Mouse (Mus musculus) CH12.LX (cell line): ENCODE measurements at regions not wholly inside any gene's neighbourhood (a gene's known extent, or its start where the extent isn't known, plus 50 kb on each side); places are given as distances from the start of the nearest gene placed in this dataset.

ENCODE experiments used
- DNase-seq: peaks from one replicate; pipeline ENCODE4 v3.0.0-alpha.2; 2013; ENCODE audit errors: extremely low read depth
- H3K27ac ChIP-seq: 2 replicates; pipeline ENCODE4 v1.5.1; 2012; ENCODE audit warnings: low read depth, mild to moderate bottlenecking, control low read depth, moderate library complexity; ENCODE audit not compliant: insufficient read depth
- H3K27me3 ChIP-seq: replicated peaks from 2 replicates; pipeline ENCODE3; 2012; ENCODE audit warnings: inconsistent platforms
- H3K36me3 ChIP-seq, 2 experiments: replicated peaks in 1 of 2; 2 replicates each; pipeline versions ENCODE3 to v1.6.1; 2012; ENCODE audit warnings: inconsistent platforms in 1 of 2, low read length in 1 of 2, mild to moderate bottlenecking in 1 of 2, mixed read lengths in 1 of 2, moderate library complexity in 1 of 2; ENCODE audit not compliant: control insufficient read depth in 1 of 2, insufficient read depth in 1 of 2
- H3K4me1 ChIP-seq, 2 experiments: 2 replicates each; pipeline ENCODE4 v1.6.1; 2012; ENCODE audit warnings: inconsistent platforms in 1 of 2, moderate library complexity in 1 of 2; ENCODE audit not compliant: insufficient read depth in 2 of 2, control insufficient read depth in 1 of 2
- H3K4me2 ChIP-seq: 2 replicates; pipeline ENCODE4 v1.6.1; 2012; ENCODE audit warnings: low read depth, mild to moderate bottlenecking, control low read depth; ENCODE audit not compliant: poor library complexity, insufficient read depth, severe bottlenecking
- H3K4me3 ChIP-seq, 3 experiments: fragments of 150-350 bp in 1 of 3; sonication (generic) in 1 of 3; replicated peaks in 1 of 3; 2 replicates each; pipeline versions ENCODE3 to v1.5.1; 2011 to 2012; ENCODE audit warnings: low read depth in 2 of 3, low read length in 2 of 3, mild to moderate bottlenecking in 2 of 3, moderate library complexity in 2 of 3, control low read depth in 1 of 3, improper control_type of control experiment in 1 of 3, inconsistent platforms in 1 of 3, mixed read lengths in 1 of 3; ENCODE audit not compliant: poor library complexity in 1 of 3
- H3K79me2 ChIP-seq: replicated peaks from 2 replicates; pipeline ENCODE4 v1.6.1; 2012; ENCODE audit warnings: mild to moderate bottlenecking, moderate library complexity; ENCODE audit not compliant: control insufficient read depth, poor library complexity, insufficient read depth, severe bottlenecking; ENCODE audit errors: extremely low read depth
- H3K9ac ChIP-seq: 2 replicates; pipeline ENCODE4 v1.6.1; 2012; ENCODE audit warnings: low read depth, mild to moderate bottlenecking, control low read depth, moderate library complexity; ENCODE audit not compliant: insufficient read depth
- H3K9me3 ChIP-seq: replicated peaks from 2 replicates; pipeline ENCODE3; 2012; ENCODE audit warnings: low read length, inconsistent platforms, mixed read lengths
- CHD1 ChIP-seq: IDR thresholded peaks from 2 replicates; pipeline ENCODE4 v1.6.1; 2012; ENCODE audit warnings: low read depth, low read length, improper control_type of control experiment, inconsistent platforms
- CHD2 ChIP-seq: IDR thresholded peaks from 2 replicates; pipeline ENCODE4 v1.6.1; 2011; ENCODE audit warnings: low read length, improper control_type of control experiment
- CTCF ChIP-seq, 2 experiments: IDR thresholded peaks in 1 of 2; conservative IDR thresholded peaks in 1 of 2; 2 replicates each; pipeline ENCODE4 v1.5.1; 2011 to 2012; ENCODE audit warnings: low read depth in 2 of 2, low read length in 2 of 2, improper control_type of control experiment in 1 of 2, inconsistent platforms in 1 of 2, mild to moderate bottlenecking in 1 of 2, moderate library complexity in 1 of 2
- E2F4 ChIP-seq: IDR thresholded peaks from 2 replicates; pipeline ENCODE4 v1.6.1; 2011; ENCODE audit warnings: low read depth, low read length, improper control_type of control experiment; ENCODE audit not compliant: insufficient replicate concordance
- EP300 ChIP-seq: IDR thresholded peaks from 2 replicates; pipeline ENCODE4 v1.6.1; 2011; ENCODE audit warnings: low read length, improper control_type of control experiment
- ETS1 ChIP-seq: conservative IDR thresholded peaks from 2 replicates; pipeline ENCODE4 v1.6.1; 2012; ENCODE audit warnings: low read depth, mild to moderate bottlenecking, inconsistent platforms, low read length, improper control_type of control experiment, moderate library complexity
- GABPA ChIP-seq: IDR thresholded peaks from 2 replicates; pipeline ENCODE4 v1.6.1; 2012; ENCODE audit warnings: low read depth, low read length, improper control_type of control experiment, inconsistent platforms; ENCODE audit not compliant: insufficient replicate concordance
- IRF4 ChIP-seq: IDR thresholded peaks from 2 replicates; pipeline ENCODE4 v1.6.1; 2014; ENCODE audit warnings: low read depth, mild to moderate bottlenecking, inconsistent platforms, low read length, improper control_type of control experiment
- JUN ChIP-seq: IDR thresholded peaks from 2 replicates; pipeline ENCODE4 v1.6.1; 2011; ENCODE audit warnings: low read depth, mild to moderate bottlenecking, low read length, improper control_type of control experiment, moderate library complexity; ENCODE audit not compliant: insufficient read depth
- JUND ChIP-seq: conservative IDR thresholded peaks from 2 replicates; pipeline ENCODE4 v1.6.1; 2011; ENCODE audit warnings: low read depth, low read length, improper control_type of control experiment
- MAX ChIP-seq: IDR thresholded peaks from 2 replicates; pipeline ENCODE4 v1.6.1; 2011; ENCODE audit warnings: low read length, improper control_type of control experiment
- MAZ ChIP-seq: IDR thresholded peaks from 2 replicates; pipeline ENCODE4 v1.6.1; 2012; ENCODE audit warnings: low read depth, mild to moderate bottlenecking, inconsistent platforms, low read length, improper control_type of control experiment, moderate library complexity
- MEF2A ChIP-seq: IDR thresholded peaks from 2 replicates; pipeline ENCODE4 v1.6.1; 2014; ENCODE audit warnings: low read depth, mild to moderate bottlenecking, inconsistent platforms, low read length, improper control_type of control experiment, borderline replicate concordance
- MYC ChIP-seq: IDR thresholded peaks from 2 replicates; pipeline ENCODE4 v1.6.1; 2011; ENCODE audit warnings: low read depth, mild to moderate bottlenecking, improper control_type of control experiment, low read length
- NRF1 ChIP-seq: IDR thresholded peaks from 2 replicates; pipeline ENCODE4 v1.6.1; 2014; ENCODE audit warnings: low read depth, mild to moderate bottlenecking, inconsistent platforms, low read length, improper control_type of control experiment, moderate library complexity
- POLR2A ChIP-seq: IDR thresholded peaks from 2 replicates; pipeline ENCODE4 v1.6.1; 2011; ENCODE audit warnings: low read depth, mild to moderate bottlenecking, improper control_type of control experiment, low read length
- RCOR1 ChIP-seq: conservative IDR thresholded peaks from 2 replicates; pipeline ENCODE4 v1.6.1; 2012; ENCODE audit warnings: low read depth, mild to moderate bottlenecking, inconsistent platforms, low read length, improper control_type of control experiment
- SMC3 ChIP-seq: IDR thresholded peaks from 2 replicates; pipeline ENCODE4 v1.6.1; 2011; ENCODE audit warnings: low read depth, low read length, improper control_type of control experiment
- TCF12 ChIP-seq: IDR thresholded peaks from 2 replicates; pipeline ENCODE4 v1.6.1; 2014; ENCODE audit warnings: low read depth, mild to moderate bottlenecking, inconsistent platforms, low read length, improper control_type of control experiment
- UBTF ChIP-seq: IDR thresholded peaks from 2 replicates; pipeline ENCODE4 v1.6.1; 2012; ENCODE audit warnings: low read depth, mild to moderate bottlenecking, inconsistent platforms, low read length, improper control_type of control experiment, moderate library complexity
- USF1 ChIP-seq: IDR thresholded peaks from 2 replicates; pipeline ENCODE4 v1.6.1; 2014; ENCODE audit warnings: low read depth, mild to moderate bottlenecking, inconsistent platforms, low read length, improper control_type of control experiment
- USF2 ChIP-seq: conservative IDR thresholded peaks from 2 replicates; pipeline ENCODE4 v1.6.1; 2011; ENCODE audit warnings: low read depth, low read length, improper control_type of control experiment
- ZKSCAN1 ChIP-seq: IDR thresholded peaks from 2 replicates; pipeline ENCODE4 v1.6.1; 2012; ENCODE audit warnings: low read depth, inconsistent platforms, low read length, improper control_type of control experiment, borderline replicate concordance
- ZNF384 ChIP-seq: IDR thresholded peaks from 2 replicates; pipeline ENCODE4 v1.6.1; 2012; ENCODE audit warnings: low read depth, low read length, improper control_type of control experiment, inconsistent platforms
- dilution Hi-C: fragments of 300-500 bp; cut with MboI; formaldehyde crosslinking; loops from 2 replicates; pipeline ENCODE4 v1.14.3; 2020; ENCODE audit warnings: low sequenced_read_pairs; ENCODE audit not compliant: extremely low pct_unique_long_range_greater_than_20kb, extremely low pct_ligation_motif_present
- in situ Hi-C: fragments of 300-500 bp; cut with MboI; formaldehyde crosslinking; loops from 3 replicates; pipeline ENCODE4 v1.14.3; 2019; ENCODE audit warnings: low sequenced_read_pairs, low pct_ligation_motif_present, low pct_unique_long_range_greater_than_20kb, mixed read lengths

- no peaks in the 10 kb centered on the region for H3K27me3 ChIP-seq
- H3K4me2 ChIP-seq, result no peak overlapping the region
- H3K4me3 ChIP-seq, result no peak overlapping the region
- in situ Hi-C loops, result no loop called here
- no peak overlapping the region for H3K27ac ChIP-seq
- peaks cover 0 to 14% of the 10 kb centered on the region in 2 experiments; a peak in 3 of 4 replicates for H3K4me1 ChIP-seq
- H3K79me2 ChIP-seq, result no peaks in the 10 kb centered on the region
- dilution Hi-C loops, result no loop called here
- no peaks in the 10 kb centered on the region for H3K36me3 ChIP-seq
- H3K9me3 ChIP-seq, result no peaks in the 10 kb centered on the region
- H3K9ac ChIP-seq, result no peak overlapping the region
- no peak for DNase-seq
- TF ChIP-seq EP300 (no peak), GABPA (no peak), MAX (no peak), MYC (no peak), E2F4 (no peak), USF2 (no peak), RCOR1 (no peak), NRF1 (no peak), MAZ (no peak), SMC3 (no peak), ZKSCAN1 (no peak), CHD1 (no peak), USF1 (no peak), CTCF (conservative IDR thresholded peaks at IDR 0.05 in 1 of 2, IDR thresholded peaks at IDR 0.05 in 1 of 2; ENCODE audit: low read depth in 2 of 2, low read length in 2 of 2) (no peak), UBTF (no peak), POLR2A (no peak)
Observed at GRCm38 (mm10) chr13:31147323-31147722, 173.3 kb downstream of the Gm5447 start.

GRCm38 (mm10) chr13:31154066-31154465 is 180.1 kb downstream of the Gm5447 start:
- in situ Hi-C loops, result no loop called here
- Histone ChIP-seq H3K36me3 (no peaks in the 10 kb centered on the region), H3K27ac (no peak overlapping the region), H3K9ac (no peak overlapping the region), H3K27me3 (no peaks in the 10 kb centered on the region), H3K79me2 (no peaks in the 10 kb centered on the region), H3K4me3 (no peak overlapping the region), H3K4me2 (no peak overlapping the region), H3K4me1 (peaks cover 0 to 28% of the 10 kb centered on the region in 2 experiments; a peak in 3 of 4 replicates), H3K9me3 (no peaks in the 10 kb centered on the region)
- DNase-seq, result no peak
- TF ChIP-seq EP300 (peak; percentile 67), JUND (peak; percentile 53; the same call in 1 of the 2 replicates), IRF4 (0 out of 2 replicates have a peak, but pooled peaks have one; percentile 39), CHD2 (no peak), ETS1 (peak; percentile 64), JUN (peak; percentile 70), TCF12 (peak; percentile 53), USF2 (no peak), ZNF384 (peak; percentile 84), MEF2A (peak; percentile 69; the same call in 1 of the 2 replicates), NRF1 (no peak)
- dilution Hi-C loops, result no loop called here
